Mouse (Mus musculus): ENCODE data around the gene Gimap9. TPM values are rescaled to one million over a fixed set of nuclear protein-coding genes. Genes with fewer than 3 reads are reported as not detected.

Gene Gimap9
- total RNA-seq, 2 experiments from 2014 or later: 1.1 to 1.2 TPM

DNA sequence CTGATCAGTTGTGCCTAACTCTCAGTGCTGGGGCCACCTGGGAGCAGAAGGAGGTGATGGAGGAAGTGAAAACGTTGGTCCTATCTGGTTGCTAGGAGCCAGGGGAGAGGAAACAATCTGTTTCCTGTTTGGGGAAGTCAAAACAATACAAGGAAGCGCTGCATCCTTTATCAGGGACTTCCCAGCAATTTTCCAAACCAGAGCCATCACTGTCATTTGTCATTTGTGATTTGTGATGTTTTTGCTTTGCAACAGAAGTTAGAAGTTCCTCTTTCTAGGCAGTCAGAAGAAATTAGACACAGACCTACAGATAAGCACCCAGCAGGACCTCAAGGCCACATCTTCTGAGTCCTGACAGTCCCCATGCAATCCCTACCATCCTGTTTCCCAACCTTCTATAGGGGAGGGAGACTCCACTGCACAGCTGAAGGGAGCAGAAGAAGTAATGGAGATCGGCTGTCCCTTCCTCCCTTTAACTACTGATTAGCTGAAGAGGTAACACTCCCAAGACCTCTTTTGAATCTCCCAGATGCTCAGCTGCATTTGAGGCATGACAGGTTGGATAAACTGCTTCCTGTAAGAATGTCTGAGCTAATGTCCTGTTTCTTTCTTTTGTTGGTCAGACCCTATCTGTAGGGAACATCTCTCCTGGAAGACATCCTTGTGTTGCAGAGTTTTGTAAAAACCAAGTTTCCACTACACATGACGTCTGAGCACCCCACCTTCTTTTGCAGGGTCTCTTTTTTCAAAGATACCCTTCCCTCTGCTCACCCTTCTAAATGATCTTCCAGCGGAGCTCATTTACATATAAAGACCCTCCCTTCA, 24.5 kb downstream of the Gimap9 start:
- DNase-seq: no peak
- TF ChIP-seq CTCF (IDR thresholded peaks at IDR 0.05): no peak
- H3K4me3 ChIP-seq: 0 out of 2 replicates have a peak overlapping the region, but pooled peaks have one; percentile 15
- intact Hi-C loops (cut with DNase I): loop anchor here (5.0 kb wide), 1 partner anchor 47 kb away; the partner anchor contains the start of gene Gimap5
- peak overlapping the region; percentile 87 for H3K27ac ChIP-seq

DNA sequence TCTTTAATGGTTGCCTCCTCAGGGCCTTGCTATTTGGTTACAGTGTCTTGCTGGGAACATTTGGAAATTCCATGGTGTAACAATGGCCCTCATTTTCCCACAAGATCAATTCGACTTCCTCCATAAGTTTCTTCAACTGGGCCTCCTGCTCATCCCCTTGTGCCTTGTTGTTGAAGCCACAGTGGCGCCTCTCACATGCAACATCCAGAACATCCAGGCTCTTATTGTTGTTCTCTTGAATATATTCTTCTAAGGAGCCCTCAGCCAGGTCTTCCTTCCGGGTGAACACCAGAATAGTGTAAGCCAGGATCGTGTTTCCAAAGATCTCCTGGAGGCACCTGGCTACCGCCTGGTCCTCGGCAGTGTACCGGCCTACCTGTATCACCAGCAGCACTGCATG, 26.2 kb downstream of the Gimap9 start:
- intact Hi-C loops (cut with DNase I): loop anchor here (5.0 kb wide), 1 partner anchor 45 kb away; the partner anchor contains the start of gene Gimap5
- H3K27ac ChIP-seq: peak overlapping the region; percentile 87

DNA sequence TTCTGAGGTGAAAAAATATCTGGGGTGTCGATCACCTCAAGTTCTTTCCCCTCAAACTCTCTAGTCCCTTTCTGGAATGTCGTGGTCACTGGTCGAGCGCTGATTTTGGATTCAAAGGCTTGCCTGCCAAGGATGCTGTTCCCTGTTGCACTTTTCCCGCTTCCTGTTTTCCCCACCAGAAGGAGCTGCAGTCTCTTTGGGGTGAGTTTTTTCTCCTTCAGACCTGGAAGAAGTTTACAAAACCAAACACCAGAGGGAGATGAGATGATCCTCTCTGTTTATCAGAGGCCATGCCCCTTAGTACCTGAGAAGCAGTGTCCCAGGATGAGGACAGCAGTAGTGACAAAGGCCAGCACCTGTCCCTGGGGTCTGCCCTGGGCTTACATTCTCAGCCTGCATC, 26.7 kb downstream of the Gimap9 start:
- H3K27ac ChIP-seq: peak overlapping the region; percentile 87

More for the DNA sequence above, 26.2 kb downstream of the Gimap9 start:
- no peak overlapping the region for H3K4me3 ChIP-seq
- no peak for TF ChIP-seq CTCF (IDR thresholded peaks at IDR 0.05)
- no peak for DNase-seq

DNA sequence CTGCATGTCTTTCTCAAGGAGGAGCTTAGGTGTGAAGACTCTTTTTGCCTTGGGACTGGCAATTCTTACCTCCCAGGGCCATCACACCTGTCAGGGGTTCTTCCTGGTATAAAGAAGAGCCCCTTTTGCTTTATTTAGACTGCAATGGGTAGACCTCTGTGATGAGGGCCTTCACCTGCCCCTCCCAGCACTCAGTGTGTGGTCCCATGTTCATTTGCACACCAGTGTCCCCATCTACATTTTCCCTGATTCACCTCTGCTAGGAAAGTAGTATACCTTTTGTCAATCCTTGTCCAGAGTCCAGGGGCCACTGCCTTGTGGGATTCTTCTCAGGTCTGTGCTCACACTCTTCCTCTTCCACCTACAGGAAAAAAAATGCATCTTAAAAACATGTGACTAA, 28.2 kb downstream of the Gimap9 start:
- TF ChIP-seq CTCF (IDR thresholded peaks at IDR 0.05): no peak
- Histone ChIP-seq H3K27ac (peak overlapping the region; percentile 58; the same call in 1 of the 2 replicates), H3K4me3 (no peak overlapping the region)
- intact Hi-C loops (cut with DNase I): loop anchor here (5.0 kb wide), 1 partner anchor 43 kb away; the partner anchor contains the start of gene Gimap5
- no peak for DNase-seq

More for the DNA sequence above, 26.7 kb downstream of the Gimap9 start:
- intact Hi-C loops (cut with DNase I): loop anchor here (5.0 kb wide), 1 partner anchor 45 kb away; the partner anchor contains the start of gene Gimap5
- DNase-seq: no peak
- H3K4me3 ChIP-seq: no peak overlapping the region
- TF ChIP-seq CTCF (IDR thresholded peaks at IDR 0.05): no peak

DNA sequence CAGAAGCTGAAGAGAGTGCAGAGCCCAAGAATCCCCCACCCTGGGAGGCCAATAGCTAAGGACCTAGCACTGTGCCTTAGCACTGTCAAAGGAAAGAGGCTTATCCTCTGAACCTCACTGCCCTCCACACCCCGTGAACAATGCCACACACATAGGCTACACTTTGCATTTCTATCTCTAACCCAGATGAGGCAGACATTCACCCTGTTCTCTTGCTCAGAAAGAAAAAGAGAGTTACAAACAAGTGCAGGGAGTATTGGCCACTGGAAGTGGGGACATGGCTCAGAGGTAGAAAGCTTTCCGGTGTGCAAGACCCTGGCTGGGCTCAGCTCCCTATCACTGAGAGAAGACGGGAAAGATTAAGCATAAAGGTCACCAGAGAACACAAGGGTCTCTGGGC, 30.2 kb downstream of the Gimap9 start:
- peak overlapping the region; percentile 71 for H3K4me3 ChIP-seq

DNA sequence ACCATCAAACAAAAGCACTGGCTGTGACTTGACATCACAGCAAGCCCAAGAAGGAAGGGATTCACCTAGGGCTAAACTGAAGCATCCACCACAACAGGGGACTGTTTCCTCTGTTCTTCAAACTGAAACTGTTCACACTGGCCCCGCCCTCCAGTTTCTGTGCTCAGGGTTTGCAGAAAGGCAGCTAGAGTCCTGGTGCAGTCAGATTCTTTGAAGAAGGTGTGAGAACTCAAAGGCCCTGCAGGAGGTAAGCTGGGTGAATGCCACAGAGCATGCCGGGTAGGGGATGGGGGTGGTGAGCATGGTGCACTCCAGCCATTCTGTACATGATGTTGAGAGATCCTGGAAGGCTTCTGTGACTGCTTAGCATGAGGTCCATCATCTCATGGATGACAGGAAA, 42.5 kb downstream of the Gimap9 start, which contains the start of the genes Gm28053 and Gimap7:
TSS of gene Gm28053 (plus strand) at position 153 of the 400 bp plus-strand sequence.
TSS of gene Gimap7 (plus strand) at position 167 of the 400 bp plus-strand sequence.
- TF ChIP-seq CTCF (IDR thresholded peaks at IDR 0.05): no peak
- no peak within 1 kb of the TSS for H3K4me3 ChIP-seq
- H3K27ac ChIP-seq: no peak within 1 kb of the TSS
- DNase-seq: no peak
- intact Hi-C loops (cut with DNase I): no loop called here

More for the DNA sequence above, 30.2 kb downstream of the Gimap9 start:
- intact Hi-C loops (cut with DNase I): no loop called here
- H3K27ac ChIP-seq: peak overlapping the region; percentile 85
- DNase-seq: no peak
- TF ChIP-seq CTCF (IDR thresholded peaks at IDR 0.05): no peak

DNA sequence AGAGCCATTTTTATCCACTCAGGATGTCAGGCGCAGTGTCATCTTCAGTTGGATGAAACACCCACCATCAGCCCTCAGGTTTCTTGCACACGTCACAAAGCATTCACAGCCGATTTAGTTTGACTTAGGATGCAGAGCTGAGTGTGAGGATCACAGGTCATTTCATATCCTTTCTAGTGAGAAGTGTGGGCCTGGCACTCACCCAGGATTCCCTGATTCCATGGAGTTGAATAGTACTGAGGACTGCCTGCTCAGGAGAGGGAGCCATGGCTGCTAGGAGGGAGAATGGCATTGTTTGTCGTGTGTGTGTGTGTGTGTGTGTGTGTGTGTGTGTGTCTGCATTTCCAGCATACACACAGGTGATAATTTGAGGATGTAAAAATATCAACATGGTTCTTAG, 44.4 kb downstream of the Gimap9 start:
- Histone ChIP-seq H3K4me3 (no peak overlapping the region), H3K27ac (no peak overlapping the region)
- TF ChIP-seq CTCF (IDR thresholded peaks at IDR 0.05): no peak
- DNase-seq: no peak
- intact Hi-C loops (cut with DNase I): no loop called here

DNA sequence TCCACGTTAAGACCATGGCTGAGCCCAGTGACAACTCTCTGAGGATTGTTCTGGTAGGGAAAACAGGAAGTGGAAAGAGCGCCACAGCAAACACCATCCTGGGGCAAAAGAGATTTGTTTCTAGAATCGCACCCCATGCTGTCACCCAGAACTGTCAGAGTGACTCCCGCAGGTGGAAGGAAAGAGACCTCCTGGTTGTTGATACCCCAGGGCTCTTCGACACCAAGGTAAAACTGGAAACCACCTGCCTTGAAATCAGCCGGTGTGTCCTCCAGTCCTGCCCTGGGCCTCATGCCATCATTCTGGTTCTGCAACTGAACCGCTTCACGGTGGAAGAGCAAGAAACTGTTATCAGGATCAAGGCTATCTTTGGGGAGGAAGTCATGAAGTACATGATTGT, 47.5 kb downstream of the Gimap9 start:
- TF ChIP-seq CTCF (IDR thresholded peaks at IDR 0.05): no peak
- intact Hi-C loops (cut with DNase I): no loop called here
- no peak for DNase-seq

DNA sequence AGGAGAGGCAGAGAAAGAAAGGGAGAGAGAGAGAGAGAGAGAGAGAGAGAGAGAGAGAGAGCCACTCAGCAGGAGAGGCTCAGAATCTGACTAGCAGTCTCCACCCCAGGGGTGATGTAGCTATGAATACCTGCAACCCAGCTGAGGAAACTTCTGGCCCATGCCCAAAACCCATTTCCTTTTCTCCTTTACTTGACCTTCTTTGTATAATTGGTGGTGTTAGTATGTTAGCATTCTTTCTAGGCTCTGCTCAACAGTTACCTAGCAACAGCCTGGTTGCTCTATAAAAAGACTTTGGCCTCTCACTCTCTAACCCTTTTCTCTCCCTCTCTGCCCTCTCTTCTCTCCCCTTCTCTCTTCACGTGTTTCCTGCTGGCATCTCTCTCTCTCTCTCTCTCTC, 49.5 kb downstream of the Gimap9 start:
- no peak for TF ChIP-seq CTCF (IDR thresholded peaks at IDR 0.05)

More for the DNA sequence above, 47.5 kb downstream of the Gimap9 start:
- H3K27ac ChIP-seq: no peak overlapping the region
- no peak overlapping the region for H3K4me3 ChIP-seq

DNA sequence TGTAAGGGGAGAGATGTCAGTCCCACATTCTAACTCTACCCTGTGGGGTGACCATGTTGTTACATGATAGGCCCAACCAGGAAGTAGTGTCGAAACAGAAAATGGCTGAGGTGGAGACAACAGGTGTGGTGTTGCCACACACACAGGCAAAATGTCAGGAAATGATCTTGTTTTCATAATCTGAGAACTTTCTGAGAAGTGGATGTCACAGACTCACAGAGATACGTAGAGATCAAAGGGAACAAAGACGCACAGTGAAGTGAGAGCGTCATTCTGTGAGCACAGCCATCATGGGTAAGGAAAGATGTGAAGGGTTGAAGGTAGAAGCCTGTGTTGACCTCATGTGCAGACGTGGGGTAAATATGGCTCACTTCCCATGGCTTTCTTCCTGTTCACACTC, 51.8 kb downstream of the Gimap9 start:
- no peak for TF ChIP-seq CTCF (IDR thresholded peaks at IDR 0.05)
- intact Hi-C loops (cut with DNase I): no loop called here
- no peak for DNase-seq

More for the DNA sequence above, 49.5 kb downstream of the Gimap9 start:
- DNase-seq: no peak
- intact Hi-C loops (cut with DNase I): no loop called here
- H3K4me3 ChIP-seq: no peak overlapping the region
- peak overlapping the region; percentile 63; the same call in 1 of the 2 replicates for H3K27ac ChIP-seq

More for the DNA sequence above, 51.8 kb downstream of the Gimap9 start:
- Histone ChIP-seq H3K4me3 (no peak overlapping the region), H3K27ac (no peak overlapping the region)

Other genes starting within 250 kb of the Gimap9 start
- 10 to 100 TPM; 45.4 to 52.3 TPM for gene Zfp467, start 230.3 kb upstream of the Gimap9 start, total RNA-seq (2021)
- under 1 TPM; 0.50 to 0.69 TPM for gene Sspo, start 227.9 kb upstream of the Gimap9 start, total RNA-seq (2021)
- gene Atp6v0e2, start 138.5 kb upstream of the Gimap9 start, total RNA-seq (2021): 10 to 100 TPM; 48.3 to 53.7 TPM
- 10 to 100 TPM; 17.1 to 20.2 TPM for gene Lrrc61, start 121.3 kb upstream of the Gimap9 start, total RNA-seq (2021)
- 10 to 100 TPM; 13.9 to 22.2 TPM for gene Rarres2, start 103.3 kb upstream of the Gimap9 start, total RNA-seq (2021)
- not detected for gene Gm45021, start 86.5 kb upstream of the Gimap9 start, total RNA-seq (2021)
- gene Repin1, start 82.2 kb upstream of the Gimap9 start, total RNA-seq (2021): 10 to 100 TPM; 27.8 to 33.5 TPM
- not detected for gene Gm44965, start 82.2 kb upstream of the Gimap9 start, total RNA-seq (2021)
- 1 to 10 TPM; 8.0 to 10.0 TPM for gene Zfp775, start 74.1 kb upstream of the Gimap9 start, total RNA-seq (2021)
- under 1 TPM; 0.38 to 0.50 TPM for gene AI854703, start 49.4 kb upstream of the Gimap9 start, total RNA-seq (2021)
- gene Gimap8, start 28.9 kb upstream of the Gimap9 start, total RNA-seq (2021): 1 to 10 TPM; 2.4 to 3.2 TPM
- 1 to 10 TPM; 3.6 to 5.5 TPM for gene Gimap4, start 8.4 kb downstream of the Gimap9 start, total RNA-seq (2021)
- gene Gimap6, start 32.1 kb downstream of the Gimap9 start, total RNA-seq (2021): 10 to 100 TPM in 1 of 2 experiments, 1 to 10 TPM in 1; 8.4 to 13.8 TPM
- under 1 TPM in 1 of 2 experiments, not detected in 1; 0.84 TPM for gene Gm28053, start 42.5 kb downstream of the Gimap9 start, total RNA-seq (2021)
- gene Gimap7, start 42.5 kb downstream of the Gimap9 start, total RNA-seq (2021): not detected
- 1 to 10 TPM; 2.2 to 2.3 TPM for gene Gimap1, start 62.9 kb downstream of the Gimap9 start, total RNA-seq (2021)
- gene Gimap5, start 70.1 kb downstream of the Gimap9 start, total RNA-seq (2021): 1 to 10 TPM; 1.5 to 1.6 TPM
- gene Gimap3, start 94.7 kb downstream of the Gimap9 start, total RNA-seq (2021): not detected
- 1 to 10 TPM; 3.4 to 5.3 TPM for gene Tmem176a, start 164.8 kb downstream of the Gimap9 start, total RNA-seq (2021)
- gene Tmem176b, start 165.4 kb downstream of the Gimap9 start, total RNA-seq (2021): 10 to 100 TPM; 11.4 to 12.9 TPM
- not detected for gene Aoc1, start 196.8 kb downstream of the Gimap9 start, total RNA-seq (2021)